Mouse (Mus musculus): Measurements from ENCODE around the gene Ccdc73. TPM values are rescaled to one million over a fixed set of nuclear protein-coding genes. Genes with fewer than 3 reads are reported as not detected.
"Not testable (repeated sequence)": the region's sequence is repeated elsewhere in the genome, so short reads cannot be mapped to it uniquely, and the experiment has no call there.

Ccdc73 gene
- total RNA-seq, 2 experiments from 2014 or later: 2.4 TPM; not detected in 1

- intact Hi-C loops (cut with DNase I): no loop called here
- no peak for DNase-seq (ENCODE audit: extremely low spot score in 1 of 2, low spot score in 2 of 2)
- TF ChIP-seq CTCF (IDR thresholded peaks at IDR 0.05): no peak
- Histone ChIP-seq H3K27ac (no peak overlapping the region), H3K4me3 (peak overlapping the region; percentile 65)
These were observed 17.6 kb upstream of the Ccdc73 start for GRCm38 (mm10) chr2:104849991-104850359.

GRCm38 (mm10) chr2:104851686-104852085, 15.9 kb upstream of the Ccdc73 start:
- intact Hi-C loops (cut with DNase I): no loop called here
- no peak overlapping the region for H3K4me3 ChIP-seq
- H3K27ac ChIP-seq: no peak overlapping the region
- no peak for DNase-seq (ENCODE audit: extremely low spot score in 1 of 2, low spot score in 2 of 2)
- TF ChIP-seq CTCF (IDR thresholded peaks at IDR 0.05): no peak

- H3K4me3 ChIP-seq: no peak overlapping the region
- no peak overlapping the region for H3K27ac ChIP-seq
- TF ChIP-seq CTCF (IDR thresholded peaks at IDR 0.05): no peak
- no peak for DNase-seq (ENCODE audit: extremely low spot score in 1 of 2, low spot score in 2 of 2)
- intact Hi-C loops (cut with DNase I): no loop called here
These were observed 15.1 kb upstream of the Ccdc73 start for GRCm38 (mm10) chr2:104852546-104852945.

GRCm38 (mm10) chr2:104854836-104855235, 12.8 kb upstream of the Ccdc73 start:
- Histone ChIP-seq H3K4me3 (no peak overlapping the region), H3K27ac (no peak overlapping the region)
- no peak for DNase-seq (ENCODE audit: extremely low spot score in 1 of 2, low spot score in 2 of 2)
- no peak for TF ChIP-seq CTCF (IDR thresholded peaks at IDR 0.05)
- intact Hi-C loops (cut with DNase I): no loop called here

- TF ChIP-seq CTCF (IDR thresholded peaks at IDR 0.05): no peak
- intact Hi-C loops (cut with DNase I): no loop called here
- H3K4me3 ChIP-seq: no peak overlapping the region
- H3K27ac ChIP-seq: no peak overlapping the region
- no peak for DNase-seq (ENCODE audit: extremely low spot score in 1 of 2, low spot score in 2 of 2)
These were observed 11.9 kb upstream of the Ccdc73 start for GRCm38 (mm10) chr2:104855732-104856131.

GRCm38 (mm10) chr2:104856218-104856617, 11.4 kb upstream of the Ccdc73 start:
- Histone ChIP-seq H3K27ac (no peak overlapping the region), H3K4me3 (no peak overlapping the region)
- DNase-seq (ENCODE audit: extremely low spot score in 1 of 2, low spot score in 2 of 2): no peak
- no peak for TF ChIP-seq CTCF (IDR thresholded peaks at IDR 0.05)
- intact Hi-C loops (cut with DNase I): no loop called here

- H3K27ac ChIP-seq; intact Hi-C loops (cut with DNase I); H3K4me3 ChIP-seq; DNase-seq (ENCODE audit: extremely low spot score in 1 of 2, low spot score in 2 of 2): not testable (repeated sequence)
These were observed 9.5 kb upstream of the Ccdc73 start for GRCm38 (mm10) chr2:104858083-104858482.

GRCm38 (mm10) chr2:104859060-104859459, 8.5 kb upstream of the Ccdc73 start:
- H3K4me3 ChIP-seq: no peak overlapping the region
- no peak for DNase-seq (ENCODE audit: extremely low spot score in 1 of 2, low spot score in 2 of 2)
- TF ChIP-seq CTCF (IDR thresholded peaks at IDR 0.05): no peak
- intact Hi-C loops (cut with DNase I): no loop called here
- H3K27ac ChIP-seq: no peak overlapping the region

- intact Hi-C loops (cut with DNase I): no loop called here
- TF ChIP-seq CTCF (IDR thresholded peaks at IDR 0.05): no peak
- no peak for DNase-seq (ENCODE audit: extremely low spot score in 1 of 2, low spot score in 2 of 2)
- Histone ChIP-seq H3K4me3 (no peak overlapping the region), H3K27ac (no peak overlapping the region)
These were observed 7.2 kb upstream of the Ccdc73 start for GRCm38 (mm10) chr2:104860426-104860825.

GRCm38 (mm10) chr2:104864176-104864860, 3.3 kb upstream of the Ccdc73 start:
- H3K4me3 ChIP-seq: no peak overlapping the region
- no peak for TF ChIP-seq CTCF (IDR thresholded peaks at IDR 0.05)
- no peak for DNase-seq (ENCODE audit: extremely low spot score in 1 of 2, low spot score in 2 of 2)
- H3K27ac ChIP-seq: no peak overlapping the region
- intact Hi-C loops (cut with DNase I): no loop called here

GRCm38 (mm10) chr2:104869101-104869500, 1.5 kb downstream of the Ccdc73 start:
- no peak for TF ChIP-seq CTCF (IDR thresholded peaks at IDR 0.05)
- Histone ChIP-seq H3K4me3 (no peak overlapping the region), H3K27ac (no peak overlapping the region)
- DNase-seq (ENCODE audit: extremely low spot score in 1 of 2, low spot score in 2 of 2): no peak
- intact Hi-C loops (cut with DNase I): no loop called here

- DNase-seq (ENCODE audit: extremely low spot score in 1 of 2, low spot score in 2 of 2): no peak
- TF ChIP-seq CTCF (IDR thresholded peaks at IDR 0.05): no peak
- intact Hi-C loops (cut with DNase I): no loop called here
- no peak overlapping the region for H3K27ac ChIP-seq
- H3K4me3 ChIP-seq: no peak overlapping the region
These were observed 11.2 kb downstream of the Ccdc73 start for GRCm38 (mm10) chr2:104878794-104879193.

GRCm38 (mm10) chr2:104886109-104886508, 18.5 kb downstream of the Ccdc73 start:
- no peak overlapping the region for H3K27ac ChIP-seq
- no peak for DNase-seq (ENCODE audit: extremely low spot score in 1 of 2, low spot score in 2 of 2)
- intact Hi-C loops (cut with DNase I): no loop called here
- no peak for TF ChIP-seq CTCF (IDR thresholded peaks at IDR 0.05)
- H3K4me3 ChIP-seq: no peak overlapping the region

- DNase-seq (ENCODE audit: extremely low spot score in 1 of 2, low spot score in 2 of 2); intact Hi-C loops (cut with DNase I); H3K4me3 ChIP-seq: not testable (repeated sequence)
These were observed 19.7 kb downstream of the Ccdc73 start for GRCm38 (mm10) chr2:104887331-104887730.

More at GRCm38 (mm10) chr2:104887331-104887730, 19.7 kb downstream of the Ccdc73 start:
- not testable (repeated sequence) for H3K27ac ChIP-seq
